9 mouse cellular contexts compared by ENCODE assay signal in the genomic region with DNA sequence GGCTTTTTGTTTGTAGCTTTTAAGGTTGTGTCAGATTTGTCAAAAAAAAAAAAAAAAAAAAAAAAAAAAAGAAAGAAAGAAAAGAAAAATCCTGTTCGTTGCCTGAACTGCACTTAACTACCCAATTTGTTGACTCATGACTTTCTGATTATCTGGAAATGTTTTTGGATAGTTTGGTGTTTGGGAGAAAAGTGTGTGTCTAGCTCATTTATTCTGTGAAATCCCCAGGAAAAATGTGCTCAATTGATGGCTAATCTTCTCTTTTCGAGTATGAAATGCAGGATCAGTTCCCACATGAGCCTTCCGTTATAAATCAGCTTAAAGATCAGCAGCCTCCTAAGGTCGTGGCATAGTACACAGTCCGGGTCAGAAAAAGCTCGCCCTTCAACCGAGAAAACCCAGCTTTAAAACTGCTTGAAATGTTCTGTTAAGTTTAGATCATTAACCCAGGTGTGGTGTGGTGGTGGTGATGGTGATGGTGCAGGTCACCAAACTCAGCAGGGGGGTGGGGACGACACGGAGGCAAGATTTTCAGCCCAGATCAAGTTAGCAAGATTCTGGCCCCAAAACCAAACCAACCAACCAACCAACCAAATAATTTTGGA. TPM values are rescaled to one million over a fixed set of nuclear protein-coding genes. Genes with fewer than 3 reads are reported as not detected.
DNase-seq lines count a peak whose midpoint lies in the region; ATAC-seq and TF ChIP-seq lines count a peak whose summit lies in the region.
"Had no signal": no experiment of that assay in that cellular context is flagged by ENCODE, and none has a peak within 500 bp of the region (broad histone marks: within the 10 kb centered on the region; RNA-seq: fewer than 3 reads in every experiment).

No protein-coding gene starts in this region.

- H3K4me3 ChIP-seq in layer of hippocampus, adult 2 months: peak overlapping the region; percentile 57
- peak overlapping the region; percentile 65 for H3K4me3 ChIP-seq in forebrain, embryonic 13.5 days
- H3K4me3 ChIP-seq in neural tube, embryonic 13.5 days: peak overlapping the region; percentile 55

- 0 out of 2 replicates have a peak, but pooled peaks cover 4% of the 10 kb centered on the region for H3K9me3 ChIP-seq in forebrain, embryonic 13.5 days (replicated peaks)
- no peaks in the 10 kb centered on the region for H3K9me3 ChIP-seq in neural tube, embryonic 13.5 days

- WGBS in forebrain, embryonic 13.5 days: 11% methylated on average over 9 of the region's 9 CpGs
- WGBS in neural tube, embryonic 13.5 days: 18% methylated on average over 9 of the region's 9 CpGs

- no peak overlapping the region for H3K27ac ChIP-seq in layer of hippocampus, adult 2 months
- H3K27ac ChIP-seq in forebrain, embryonic 13.5 days: no peak overlapping the region
- H3K27ac ChIP-seq in neural tube, embryonic 13.5 days (replicated peaks): no peak overlapping the region; the same call in 1 of the 2 replicates

- ATAC-seq in forebrain, embryonic 13.5 days: no peak
- ATAC-seq in neural tube, embryonic 13.5 days (ENCODE audit: low read depth): no peak

- no peaks in the 10 kb centered on the region for H3K27me3 ChIP-seq in forebrain, embryonic 13.5 days
- 0 out of 2 replicates have a peak, but pooled peaks cover 10% of the 10 kb centered on the region for H3K27me3 ChIP-seq in neural tube, embryonic 13.5 days

- DNase-seq in layer of hippocampus, adult 2 months (ENCODE audit: low spot score in 2 of 2): no peak
- no peak for DNase-seq in layer of hippocampus, adult 18-20 months (ENCODE audit: low spot score in 2 of 2)
- peak; percentile 25 to 38 for DNase-seq in kidney, postnatal 36 days
- no peak for DNase-seq in urinary bladder, postnatal 25 days (ENCODE audit: low spot score)
- no peak for DNase-seq in gastrocnemius, adult 18-20 months (ENCODE audit: low spot score)
- no peak for DNase-seq in natural killer cell, adult 2 months (ENCODE audit: low spot score in 2 of 2)
- DNase-seq: cerebellum, adult 11 months had no signal

- H3K36me3 ChIP-seq in forebrain, embryonic 13.5 days (ENCODE audit: poor library complexity, severe bottlenecking): no peaks in the 10 kb centered on the region
- H3K36me3 ChIP-seq in neural tube, embryonic 13.5 days: no peaks in the 10 kb centered on the region

- peak overlapping the region; percentile 79 for H3K9ac ChIP-seq in forebrain, embryonic 13.5 days
- H3K9ac ChIP-seq in neural tube, embryonic 13.5 days: no peak overlapping the region

- TF ChIP-seq CTCF in layer of hippocampus, adult 2 months (conservative IDR thresholded peaks at IDR 0.05): no peak

- H3K4me1 ChIP-seq in forebrain, embryonic 13.5 days: peaks cover 15% of the 10 kb centered on the region; the same call in 1 of the 2 replicates
- H3K4me1 ChIP-seq in neural tube, embryonic 13.5 days (replicated peaks): peaks cover 15% of the 10 kb centered on the region

- peak overlapping the region; percentile 93 for H3K4me2 ChIP-seq in forebrain, embryonic 13.5 days
- H3K4me2 ChIP-seq in neural tube, embryonic 13.5 days: peak overlapping the region; percentile 98

RNA-seq across cellular contexts. Expression of a gene that starts 0.7 kb away (rescaled TPM):
- total RNA-seq in layer of hippocampus, adult 2 months (2021): 1 to 10 TPM; 2.0 to 2.3 TPM
- total RNA-seq in layer of hippocampus, adult 18-20 months (2021): 1 to 10 TPM; 2.3 to 2.5 TPM
- 3.6 and 3.7 TPM in 2 replicates for polyA plus RNA-seq in forebrain, embryonic 13.5 days (2015; fragmentation: Nextera tagmentation; extraction: Ambion mirVana)
- 1.7 and 2.9 TPM in 2 replicates for polyA plus RNA-seq in neural tube, embryonic 13.5 days (2015; fragmentation: Nextera tagmentation; extraction: Ambion mirVana)
- total RNA-seq in gastrocnemius, adult 18-20 months (2021): 1 to 10 TPM in 1 of 2 experiments, under 1 TPM in 1; 0.50 to 1.6 TPM

RNA-seq across cellular contexts. Expression of a gene that starts 8.9 kb away (rescaled TPM):
- under 1 TPM; 0.42 to 0.82 TPM for total RNA-seq in layer of hippocampus, adult 2 months (2021)
- under 1 TPM; 0.46 to 0.92 TPM for total RNA-seq in layer of hippocampus, adult 18-20 months (2021)
- polyA plus RNA-seq in forebrain, embryonic 13.5 days (2015; fragmentation: Nextera tagmentation; extraction: Ambion mirVana): 0.47 and 0.99 TPM in 2 replicates
- 0.47 and 0.52 TPM in 2 replicates for polyA plus RNA-seq in neural tube, embryonic 13.5 days (2015; fragmentation: Nextera tagmentation; extraction: Ambion mirVana)
- 1 to 10 TPM in 1 of 2 experiments, under 1 TPM in 1; 0.43 to 1.2 TPM for total RNA-seq in gastrocnemius, adult 18-20 months (2021)

Comparison
In these comparisons a context has a peak if more than half of its experiments do, and no peak if none do; other contexts are left out.
1. DNase-seq: peak in kidney, postnatal 36 days (2 of 2); none in layer of hippocampus, adult 2 months (0 of 2), layer of hippocampus, adult 18-20 months (0 of 2), urinary bladder, postnatal 25 days (single experiment), gastrocnemius, adult 18-20 months (single experiment) and natural killer cell, adult 2 months (0 of 2).
2. Peak in every context shown above with its lines, with median percentiles within 50 percentile points of each other: H3K4me3 ChIP-seq.